Mouse (Mus musculus): ENCODE measurements around the gene Mfsd6l.

Gene Mfsd6l

GRCm38 (mm10) chr11:68550358-68550757 lies 5.6 kb upstream of the Mfsd6l start:
- no peak for DNase-seq (ENCODE audit: low read depth, low spot score)

- no peak for DNase-seq (ENCODE audit: low read depth, low spot score)
These were observed 2.0 kb upstream of the Mfsd6l start for GRCm38 (mm10) chr11:68553981-68554471.

GRCm38 (mm10) chr11:68559546-68559945 lies 3.6 kb downstream of the Mfsd6l start:
- no peak for DNase-seq (ENCODE audit: low read depth, low spot score)

GRCm38 (mm10) chr11:68561957-68562950 lies 6.3 kb downstream of the Mfsd6l start:
- no peak for DNase-seq (ENCODE audit: low read depth, low spot score)

GRCm38 (mm10) chr11:68564356-68565031 lies 8.5 kb downstream of the Mfsd6l start:
- DNase-seq (ENCODE audit: low read depth, low spot score), result no peak

GRCm38 (mm10) chr11:68565032-68565429 lies 9.0 kb downstream of the Mfsd6l start:
- DNase-seq (ENCODE audit: low read depth, low spot score), result no peak

GRCm38 (mm10) chr11:68566447-68567059 lies 10.6 kb downstream of the Mfsd6l start:
- peak; percentile 71 for DNase-seq (ENCODE audit: low read depth, low spot score)

- DNase-seq (ENCODE audit: low read depth, low spot score), result no peak
These were observed 14.9 kb downstream of the Mfsd6l start for GRCm38 (mm10) chr11:68570861-68571260.

- no peak for DNase-seq (ENCODE audit: low read depth, low spot score)
These were observed 21.1 kb downstream of the Mfsd6l start for GRCm38 (mm10) chr11:68577076-68577475.

- no peak for DNase-seq (ENCODE audit: low read depth, low spot score)
These were observed 23.5 kb downstream of the Mfsd6l start for GRCm38 (mm10) chr11:68579462-68579881.

GRCm38 (mm10) chr11:68580566-68580965 lies 24.6 kb downstream of the Mfsd6l start:
- DNase-seq (ENCODE audit: low read depth, low spot score), result no peak

GRCm38 (mm10) chr11:68583225-68583624 lies 27.2 kb downstream of the Mfsd6l start:
- no peak for DNase-seq (ENCODE audit: low read depth, low spot score)

- DNase-seq (ENCODE audit: low read depth, low spot score), result no peak
These were observed 28.0 kb downstream of the Mfsd6l start for GRCm38 (mm10) chr11:68583906-68584480.

- no peak for DNase-seq (ENCODE audit: low read depth, low spot score)
These were observed 29.9 kb downstream of the Mfsd6l start for GRCm38 (mm10) chr11:68585890-68586289.

GRCm38 (mm10) chr11:68586721-68587120 lies 30.7 kb downstream of the Mfsd6l start, which contains the start of gene Ccdc42:
TSS of gene Ccdc42 (plus strand) at chr11:68587021.
- DNase-seq (ENCODE audit: low read depth, low spot score), result no peak

GRCm38 (mm10) chr11:68589055-68589809 lies 33.2 kb downstream of the Mfsd6l start:
- DNase-seq (ENCODE audit: low read depth, low spot score), result no peak

GRCm38 (mm10) chr11:68591708-68592107 lies 35.7 kb downstream of the Mfsd6l start:
- no peak for DNase-seq (ENCODE audit: low read depth, low spot score)

GRCm38 (mm10) chr11:68593247-68593646 lies 37.3 kb downstream of the Mfsd6l start:
- no peak for DNase-seq (ENCODE audit: low read depth, low spot score)

- no peak for DNase-seq (ENCODE audit: low read depth, low spot score)
These were observed 41.9 kb downstream of the Mfsd6l start for GRCm38 (mm10) chr11:68597912-68598311.

GRCm38 (mm10) chr11:68600551-68601021 lies 44.6 kb downstream of the Mfsd6l start:
- no peak for DNase-seq (ENCODE audit: low read depth, low spot score)

All from embryo, embryonic 11.5 days (tissue).